Mouse (Mus musculus) ES-Bruce4 (cell line): ENCODE data around the gene Atp6v1f.

ENCODE experiments used
- CTCF ChIP-seq: IDR thresholded peaks from one replicate; pipeline ENCODE4 v1.8.1; 2011; ENCODE audit warnings: low read depth, low read length
- POLR2A ChIP-seq: IDR thresholded peaks from one replicate; pipeline ENCODE4 v1.8.1; 2011; ENCODE audit warnings: low read length; ENCODE audit not compliant: insufficient read depth

DNA sequence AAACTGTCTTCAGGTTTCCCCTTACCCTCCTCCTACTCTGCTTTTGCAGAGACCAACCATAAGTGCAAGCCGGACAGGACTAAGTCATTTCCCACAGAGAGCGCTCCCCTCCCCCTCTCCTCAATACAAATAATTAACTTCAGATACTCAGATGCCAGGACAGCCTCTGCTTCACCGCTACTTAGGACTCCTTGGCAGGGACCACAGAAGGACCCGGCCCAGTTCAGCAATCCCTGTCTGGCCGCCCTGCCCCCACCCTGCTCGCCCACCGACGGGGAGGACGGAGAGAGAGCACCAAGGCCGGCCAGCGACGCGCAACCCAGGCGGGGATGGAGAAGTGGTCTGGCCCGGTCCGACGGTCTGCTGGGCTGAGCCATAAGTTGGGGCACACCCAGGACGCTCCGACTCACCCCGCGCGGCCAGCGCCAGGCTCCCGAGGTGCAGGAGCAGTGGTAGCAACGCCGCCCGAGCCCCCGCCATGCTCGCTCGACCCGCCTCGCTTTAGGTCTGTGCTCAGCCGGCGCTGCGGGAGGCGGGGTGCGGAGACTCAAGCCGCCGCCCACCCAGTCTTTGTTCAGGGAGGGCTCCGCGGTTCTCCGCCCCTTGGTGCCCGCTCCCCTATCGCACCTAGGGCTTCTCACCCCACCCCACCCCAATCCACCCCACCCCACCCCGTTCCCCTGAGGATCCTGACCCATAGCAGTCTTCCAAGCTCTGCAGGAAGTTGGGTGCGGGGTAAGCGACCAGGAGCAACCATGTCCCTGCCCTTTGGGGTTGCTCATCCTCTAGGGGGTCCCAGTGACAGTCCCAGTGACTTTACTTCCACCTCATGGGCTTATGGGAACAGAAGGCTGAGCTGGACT is 40.2 kb downstream of the Atp6v1f start, which contains the start of gene Kcp:
- TF ChIP-seq CTCF (no peak), POLR2A (no peak)
